Mouse (Mus musculus) cerebellum, adult 9-11 months (tissue): ENCODE data around the gene Gm26602.
A peak's percentile ranks its signal among the peaks of the same experiment; 100 is the strongest.

ENCODE experiments used
- DNase-seq: peaks from one replicate; pipeline ENCODE4 v3.0.0; 2022

The Gm26602 gene

DNA sequence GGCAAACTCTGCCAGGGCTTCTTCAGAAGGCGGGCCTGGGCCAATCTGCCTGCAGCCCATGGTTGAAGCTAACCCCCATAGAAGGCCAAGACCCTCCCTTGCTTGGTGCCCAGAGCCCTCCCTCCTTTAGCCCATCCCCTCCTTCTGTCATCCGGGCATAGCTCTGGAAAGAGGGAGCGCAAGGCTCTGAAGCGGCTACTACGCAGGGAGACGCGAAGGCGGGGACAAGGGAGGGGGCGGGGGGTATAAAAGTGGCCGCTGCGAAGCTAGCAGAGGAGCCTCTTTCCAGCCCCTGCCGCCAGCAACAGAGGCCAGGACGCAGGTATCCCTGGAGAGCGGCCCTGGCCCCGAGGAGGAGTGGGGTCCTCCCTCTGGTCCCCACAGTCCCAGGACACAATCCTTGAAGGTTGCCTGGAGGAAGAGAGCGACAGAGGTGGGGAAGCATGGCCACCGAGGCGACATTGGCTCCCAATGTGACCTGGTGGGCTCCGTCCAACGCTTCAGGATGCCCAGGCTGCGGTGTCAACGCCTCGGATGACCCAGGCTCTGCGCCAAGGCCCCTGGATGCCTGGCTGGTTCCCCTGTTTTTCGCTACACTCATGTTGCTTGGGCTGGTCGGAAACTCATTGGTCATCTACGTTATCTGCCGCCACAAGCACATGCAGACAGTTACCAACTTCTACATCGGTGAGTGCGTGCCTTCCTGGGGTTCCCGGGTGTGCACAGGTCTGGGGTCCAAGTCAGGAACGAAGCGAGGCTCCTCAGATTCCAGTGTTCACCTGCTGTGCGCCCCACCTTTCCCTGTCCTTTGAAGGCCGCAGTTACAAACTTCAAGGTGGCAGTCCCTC, 7.8 kb downstream of the Gm26602 start:
- DNase-seq: peak; percentile 73

DNA sequence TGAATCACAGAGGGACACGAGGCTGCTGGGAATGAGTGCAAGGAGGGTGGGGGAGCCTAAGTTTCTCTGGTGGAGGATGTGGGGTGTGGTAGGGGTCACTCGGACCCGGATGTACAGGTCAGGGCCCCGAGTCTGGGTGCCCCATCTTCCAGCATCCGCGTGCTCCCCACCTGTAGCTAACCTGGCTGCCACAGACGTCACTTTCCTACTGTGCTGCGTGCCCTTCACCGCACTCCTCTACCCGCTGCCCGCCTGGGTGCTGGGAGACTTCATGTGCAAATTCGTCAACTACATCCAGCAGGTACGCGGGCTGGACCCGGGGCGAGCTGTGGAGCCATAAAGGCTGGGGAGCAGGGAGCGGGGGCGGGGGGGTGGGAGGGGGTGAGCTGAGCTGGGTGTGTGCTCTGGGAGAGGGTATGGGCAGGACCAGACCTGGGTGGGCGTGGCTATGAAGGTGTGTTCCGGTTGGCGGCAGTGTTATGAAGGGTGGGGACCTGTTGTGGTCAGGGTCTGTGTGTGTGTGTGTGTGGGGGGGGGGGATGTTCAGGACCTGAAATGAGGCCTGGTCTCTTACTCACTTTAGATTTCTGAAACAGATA, 8.7 kb downstream of the Gm26602 start:
- peak; percentile 63 for DNase-seq

DNA sequence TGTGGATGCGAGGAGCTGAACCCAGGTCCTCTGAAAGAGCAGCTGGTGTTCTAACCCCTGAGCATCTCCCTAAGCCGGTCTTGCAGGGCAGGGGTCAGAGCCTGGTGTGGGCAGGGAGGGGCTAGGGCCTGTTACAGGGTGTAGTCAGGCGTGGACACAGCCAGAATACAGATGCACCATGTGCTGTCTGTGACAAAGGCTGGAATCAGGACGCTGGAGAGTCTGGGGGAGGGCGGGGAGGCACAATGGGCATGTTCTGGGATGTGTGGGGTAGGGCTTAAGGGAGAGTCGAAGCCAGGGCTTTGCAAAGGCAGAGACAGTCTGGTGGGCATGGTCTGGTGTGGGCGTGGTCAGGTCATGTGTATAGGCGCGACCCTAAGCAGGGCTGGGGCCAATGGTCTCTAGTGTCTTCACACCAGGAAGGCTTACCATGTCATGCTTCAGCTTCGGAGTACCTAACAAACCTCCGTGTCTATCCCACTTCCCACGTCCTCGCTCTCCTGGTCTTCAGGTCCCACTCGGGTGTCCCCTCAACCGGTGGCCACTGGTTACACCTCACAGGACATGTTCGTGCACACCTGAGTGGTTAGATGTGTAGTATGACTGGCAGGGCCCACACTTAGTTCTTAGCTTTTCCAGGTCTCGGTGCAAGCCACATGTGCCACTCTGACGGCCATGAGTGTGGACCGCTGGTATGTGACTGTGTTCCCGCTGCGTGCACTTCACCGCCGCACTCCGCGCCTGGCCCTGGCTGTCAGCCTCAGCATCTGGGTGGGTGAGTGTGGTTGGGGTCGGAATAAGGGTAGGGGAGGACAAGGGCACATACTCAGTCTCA, 9.6 kb downstream of the Gm26602 start:
- peak; percentile 63 for DNase-seq

DNA sequence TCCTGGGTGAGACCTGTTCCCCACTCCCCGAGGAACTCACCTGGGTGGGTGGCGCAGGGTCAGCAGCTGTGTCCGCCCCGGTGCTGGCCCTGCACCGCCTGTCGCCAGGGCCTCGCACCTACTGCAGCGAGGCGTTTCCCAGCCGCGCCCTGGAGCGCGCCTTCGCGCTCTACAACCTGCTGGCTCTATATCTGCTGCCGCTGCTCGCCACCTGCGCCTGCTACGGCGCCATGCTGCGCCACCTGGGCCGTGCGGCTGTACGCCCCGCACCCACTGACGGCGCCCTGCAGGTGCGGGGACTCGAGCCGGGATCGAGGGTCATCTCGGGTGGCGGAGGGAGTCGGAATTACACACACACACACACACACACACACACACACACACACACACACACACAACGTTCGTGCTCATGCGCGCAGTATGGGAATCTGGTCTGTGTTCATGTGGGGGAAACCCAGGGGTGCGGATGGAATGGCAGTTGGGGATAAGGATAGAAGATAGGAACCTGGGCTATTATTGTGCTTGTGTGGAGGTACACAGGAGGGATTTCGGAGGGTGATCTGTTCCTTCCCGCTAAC, 10.4 kb downstream of the Gm26602 start, which contains the start of gene R3hdm4:
Gene R3hdm4 (minus strand): TSS at position 251 of the 578 bp plus-strand sequence.
- peak; percentile 58 for DNase-seq

DNA sequence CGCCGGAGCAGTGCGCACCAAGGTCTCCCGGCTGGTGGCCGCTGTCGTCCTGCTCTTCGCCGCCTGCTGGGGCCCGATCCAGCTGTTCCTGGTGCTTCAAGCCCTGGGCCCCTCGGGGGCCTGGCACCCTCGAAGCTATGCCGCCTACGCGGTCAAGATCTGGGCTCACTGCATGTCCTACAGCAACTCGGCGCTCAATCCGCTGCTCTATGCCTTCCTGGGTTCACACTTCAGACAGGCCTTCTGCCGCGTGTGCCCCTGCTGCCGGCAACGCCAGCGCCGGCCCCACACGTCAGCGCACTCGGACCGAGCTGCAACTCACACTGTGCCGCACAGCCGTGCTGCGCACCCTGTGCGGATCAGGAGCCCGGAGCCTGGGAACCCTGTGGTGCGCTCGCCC, 10.9 kb downstream of the Gm26602 start:
- DNase-seq: peak; percentile 65

DNA sequence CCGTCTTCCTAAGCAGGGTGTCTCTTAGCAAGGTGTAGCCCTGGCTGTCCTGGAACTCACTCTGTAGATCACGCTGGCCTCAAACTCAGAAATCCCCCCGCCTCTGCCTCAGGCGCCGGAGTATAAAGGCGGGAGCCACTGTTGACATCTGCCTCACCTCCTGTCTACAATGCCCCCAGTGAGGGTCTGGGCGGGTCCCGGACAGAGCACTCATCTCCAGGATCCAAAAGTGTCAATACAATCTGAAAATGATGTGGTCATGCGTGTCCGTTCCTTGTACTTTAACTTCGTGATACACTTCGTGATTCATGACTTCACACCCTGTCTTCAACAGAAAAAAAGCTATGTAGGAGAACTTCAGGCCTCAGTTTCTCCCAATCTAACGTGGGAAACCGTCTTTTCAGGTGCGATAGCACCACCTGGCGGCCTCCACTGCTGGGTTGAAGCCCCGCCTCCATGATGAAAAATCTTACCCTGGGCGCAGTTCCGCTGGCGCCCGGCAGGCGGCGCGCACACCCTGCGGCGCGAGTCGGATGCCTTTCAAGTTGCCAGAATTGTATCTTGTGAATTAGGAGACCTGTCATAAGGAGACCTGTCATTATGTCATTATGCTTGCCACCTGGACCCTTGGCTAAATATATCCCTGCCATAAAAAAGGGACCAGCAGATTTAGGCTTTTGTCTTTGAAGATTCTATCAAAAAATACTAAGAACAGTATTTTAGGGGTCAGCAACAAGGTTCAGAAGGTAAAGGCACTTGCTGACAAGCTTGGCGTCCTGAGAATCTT, 14.5 kb downstream of the Gm26602 start:
- peak; percentile 92 for DNase-seq

DNA sequence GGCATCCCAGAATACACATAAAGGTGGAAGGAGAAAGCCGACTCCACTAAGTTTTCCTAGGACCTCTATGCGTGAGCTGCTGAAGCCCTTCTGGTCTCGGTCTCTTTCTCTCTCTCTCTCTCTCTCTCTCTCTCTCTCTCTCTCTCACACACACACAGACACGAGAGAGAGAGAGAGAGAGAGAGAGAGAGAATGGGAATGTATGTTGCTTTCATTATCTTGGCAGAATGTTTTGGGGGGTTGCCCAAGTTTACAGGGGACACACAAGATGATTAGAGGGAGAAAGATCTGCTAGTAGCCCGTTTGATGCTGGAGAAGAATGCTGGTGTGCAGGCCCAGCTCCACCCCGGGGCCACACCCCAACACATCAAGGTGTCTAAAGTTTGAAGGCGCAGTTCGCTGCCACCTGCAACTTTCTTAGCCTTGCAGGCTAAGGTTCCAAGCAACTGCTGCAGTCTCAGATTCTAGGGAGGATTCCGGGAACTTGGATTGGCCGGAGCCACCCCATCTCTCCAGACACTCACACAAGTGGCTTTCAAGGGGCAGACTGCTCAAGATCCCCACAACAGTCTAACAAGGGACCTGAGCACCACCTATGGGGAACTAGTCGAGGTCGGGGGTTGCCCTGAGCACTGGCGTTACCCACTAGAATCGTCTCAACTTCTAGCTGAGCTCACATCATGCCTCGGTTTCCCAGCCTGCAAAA, 15.3 kb downstream of the Gm26602 start:
- peak; percentile 65 for DNase-seq

DNA sequence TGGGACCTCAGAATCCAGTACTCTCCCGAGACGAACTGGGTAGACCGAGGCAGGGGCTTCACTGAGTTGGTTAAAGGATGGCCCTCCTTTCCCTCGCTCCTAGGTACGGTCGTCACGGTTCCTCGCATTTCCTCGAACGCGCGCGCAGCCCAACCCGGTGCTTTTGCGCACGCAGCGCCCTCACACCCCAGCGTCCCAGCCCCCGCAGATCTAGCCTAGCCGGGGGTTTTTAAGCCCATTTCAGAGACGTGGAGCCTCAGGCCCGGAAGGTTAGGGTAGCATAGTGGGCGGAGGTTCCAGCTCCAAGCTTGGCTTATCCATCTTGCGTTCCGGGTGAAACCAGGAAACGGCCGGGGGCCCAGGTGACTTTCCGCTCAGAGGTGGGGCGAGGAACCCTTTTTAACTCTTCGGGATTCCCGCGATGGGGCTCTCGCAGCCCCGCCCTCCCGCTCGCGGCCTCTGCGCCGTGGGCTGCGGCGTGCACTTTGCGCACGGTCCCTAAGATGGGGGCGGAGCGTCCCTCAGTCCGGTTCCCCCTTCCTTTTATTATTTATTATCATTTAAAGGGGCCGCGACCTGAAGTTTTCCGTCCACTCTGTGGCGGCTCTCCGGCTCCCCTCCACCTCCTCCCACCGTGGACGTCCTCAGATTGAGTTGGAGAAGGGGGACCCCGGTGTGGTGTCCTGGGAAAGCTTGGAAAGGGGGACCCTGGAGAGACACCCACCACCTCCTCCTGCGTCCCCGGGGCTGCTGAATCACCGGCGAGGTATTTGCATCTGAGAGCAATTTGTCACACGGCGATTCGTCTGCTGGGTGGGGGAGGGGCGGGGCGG, 16.1 kb downstream of the Gm26602 start, which contains the start of gene Arid3a:
Gene Arid3a (plus strand): TSS at position 553 of the 833 bp plus-strand sequence.
- DNase-seq: peak; percentile 89

DNA sequence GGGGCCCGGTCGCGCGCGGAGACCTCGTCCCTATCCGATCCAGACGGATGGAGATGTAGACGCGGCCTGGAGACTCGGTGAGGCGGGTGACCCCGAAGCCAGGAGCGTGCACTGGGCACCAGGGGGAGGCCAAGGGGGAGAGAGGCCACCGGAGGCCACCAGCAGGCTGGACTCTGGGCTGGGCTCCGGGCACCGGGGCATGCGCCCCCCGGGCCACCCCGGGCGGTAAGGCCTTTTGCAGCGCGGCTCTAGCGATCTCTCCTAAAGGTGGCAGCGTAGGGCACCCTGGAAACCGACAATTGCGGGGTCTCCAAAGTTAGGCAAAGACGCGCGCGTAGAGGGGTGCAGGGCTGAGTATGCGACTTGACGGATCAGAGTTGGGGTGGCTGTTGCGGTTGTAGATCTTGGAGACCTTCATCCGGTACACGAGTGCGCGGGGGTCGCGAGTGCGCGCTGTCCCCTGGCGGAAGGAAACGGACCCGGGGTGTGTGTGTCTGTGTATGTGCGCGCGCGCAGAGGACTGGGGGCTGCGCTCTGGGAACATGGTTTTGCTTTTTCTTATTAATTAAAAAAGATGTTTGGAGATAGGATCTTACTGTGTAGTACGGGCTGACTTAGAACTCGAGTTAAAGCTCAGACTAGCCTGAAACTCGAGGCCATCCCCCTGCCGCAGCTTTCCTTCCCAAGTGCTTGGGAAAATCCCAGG, 16.8 kb downstream of the Gm26602 start:
- peak; percentile 73 for DNase-seq

DNA sequence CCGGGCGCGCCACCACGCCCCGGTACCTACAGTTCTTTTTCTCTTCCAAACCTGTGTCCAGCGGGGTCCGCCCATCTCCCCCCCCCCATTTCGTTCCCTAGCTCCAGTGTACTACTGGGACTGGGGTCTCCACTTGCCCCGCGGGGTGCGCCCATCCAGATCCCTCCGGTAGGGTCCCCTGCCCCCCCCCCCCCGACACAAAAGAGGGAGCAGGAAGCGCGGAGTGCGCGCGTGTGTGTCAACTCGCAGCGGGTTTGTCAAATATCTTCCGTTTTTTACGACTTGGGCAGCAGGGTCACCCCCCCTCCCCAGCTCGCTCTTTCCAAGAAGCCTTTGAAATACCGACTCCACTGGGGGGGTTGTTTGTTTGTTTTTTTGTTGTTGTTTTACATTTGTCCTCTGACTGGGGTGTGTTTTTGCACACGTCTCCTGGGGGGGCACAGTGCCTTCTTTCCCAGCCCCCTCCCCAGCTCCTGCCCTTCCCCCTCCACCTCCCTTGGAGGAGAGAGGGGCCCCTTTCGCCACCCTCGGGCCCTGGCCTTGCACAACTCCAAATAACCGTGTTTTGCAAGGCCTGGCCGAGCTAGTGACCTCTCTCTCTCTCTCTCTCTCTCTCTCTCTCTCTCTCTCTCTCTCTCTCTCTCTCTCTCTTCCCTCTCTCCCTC, 17.5 kb downstream of the Gm26602 start:
- peak; percentile 58 for DNase-seq

DNA sequence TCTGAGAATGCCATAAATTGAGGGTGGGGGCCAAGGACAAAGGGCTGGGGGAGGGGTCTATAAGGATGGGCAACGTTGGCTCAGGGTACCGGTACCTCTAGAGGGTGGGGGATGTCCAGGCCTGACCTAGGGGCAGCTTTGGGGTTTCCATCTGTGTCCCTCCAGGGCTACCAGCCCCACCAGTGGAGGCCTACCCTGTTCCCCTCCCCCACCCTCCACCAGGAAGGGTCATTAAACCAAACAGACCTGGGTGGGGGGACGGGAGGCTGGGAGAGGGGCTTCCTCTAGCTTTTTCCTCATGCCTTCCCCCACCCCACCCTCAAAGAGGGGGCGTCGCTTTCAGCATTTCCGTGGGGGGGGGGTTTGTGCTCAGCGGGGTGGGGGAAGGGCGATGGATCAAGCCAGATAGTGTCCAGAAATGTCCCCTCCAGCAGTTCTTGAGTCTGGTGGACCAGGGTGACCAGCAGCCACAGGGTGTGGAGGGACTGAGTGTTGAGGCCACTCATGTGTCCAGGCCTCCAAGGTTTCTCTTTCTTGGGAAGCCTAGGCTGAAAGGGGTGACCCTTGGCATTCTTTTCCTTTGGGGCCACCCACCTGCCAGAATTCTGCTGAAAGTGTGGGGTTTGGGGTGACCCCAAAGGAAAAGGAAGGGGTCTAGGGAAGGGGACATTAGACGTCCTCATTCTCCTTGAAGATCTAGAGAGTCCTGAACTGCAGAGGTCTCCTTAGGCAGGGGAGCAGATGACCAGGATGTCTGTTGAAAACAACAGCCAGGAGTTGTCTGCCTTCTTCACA, 18.4 kb downstream of the Gm26602 start:
- peak; percentile 61 for DNase-seq

DNA sequence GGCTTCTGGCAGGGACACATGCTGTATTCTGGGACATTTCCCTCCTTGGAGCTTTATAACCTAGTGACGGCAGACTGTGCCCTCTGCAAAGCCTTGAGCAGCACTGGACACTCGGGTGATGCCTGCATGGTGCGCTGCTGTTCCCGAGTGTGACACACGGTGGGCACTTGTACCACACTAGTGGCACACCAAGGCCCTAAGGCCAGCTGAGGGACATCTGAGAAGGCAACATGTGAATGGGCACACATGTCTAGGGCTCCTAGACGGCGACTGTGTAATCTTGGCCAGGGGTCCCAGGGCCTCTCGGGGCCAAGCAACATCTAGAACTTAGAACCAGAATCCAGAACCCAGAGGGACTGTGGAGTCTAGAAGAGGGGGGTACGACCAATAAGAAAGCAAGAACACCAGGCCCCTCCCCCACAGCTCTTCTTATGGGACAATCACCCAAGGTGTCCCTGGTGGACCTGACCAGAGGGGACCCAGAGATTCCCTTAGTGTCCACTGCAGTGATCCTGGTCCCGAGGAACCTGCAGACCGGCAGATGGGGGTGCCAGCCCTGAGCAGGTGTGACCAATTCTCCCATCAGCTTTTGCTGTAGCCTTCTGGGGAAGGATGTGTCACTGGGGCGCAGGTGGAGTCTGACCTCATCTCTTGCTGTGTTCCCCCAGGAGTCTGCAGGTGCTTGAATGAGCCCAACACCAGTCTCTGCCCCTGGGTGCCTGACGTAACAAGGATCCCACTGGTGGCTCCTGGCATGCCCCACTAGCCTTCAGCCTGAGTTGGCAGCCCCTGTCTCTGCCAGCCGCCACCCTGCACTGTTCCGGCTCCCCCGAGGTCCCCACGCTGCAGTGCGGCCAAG, 19.5 kb downstream of the Gm26602 start:
- DNase-seq: peak; percentile 56

DNA sequence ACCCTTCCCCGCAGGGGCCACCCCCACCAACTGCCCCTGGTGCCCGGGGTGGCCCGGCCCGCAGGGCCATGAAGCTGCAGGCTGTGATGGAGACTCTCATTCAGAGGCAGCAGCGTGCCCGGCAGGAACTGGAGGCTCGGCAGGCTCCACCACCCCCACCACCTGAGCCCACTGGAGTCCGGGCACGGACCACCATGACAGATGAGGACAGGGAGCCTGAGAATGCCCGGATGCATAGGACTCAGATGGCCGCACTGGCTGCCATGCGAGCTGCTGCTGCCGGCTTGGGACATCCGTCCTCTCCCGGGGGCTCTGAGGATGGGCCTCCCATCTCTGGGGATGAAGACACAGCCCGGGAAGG, 20.1 kb downstream of the Gm26602 start:
- DNase-seq: no peak

DNA sequence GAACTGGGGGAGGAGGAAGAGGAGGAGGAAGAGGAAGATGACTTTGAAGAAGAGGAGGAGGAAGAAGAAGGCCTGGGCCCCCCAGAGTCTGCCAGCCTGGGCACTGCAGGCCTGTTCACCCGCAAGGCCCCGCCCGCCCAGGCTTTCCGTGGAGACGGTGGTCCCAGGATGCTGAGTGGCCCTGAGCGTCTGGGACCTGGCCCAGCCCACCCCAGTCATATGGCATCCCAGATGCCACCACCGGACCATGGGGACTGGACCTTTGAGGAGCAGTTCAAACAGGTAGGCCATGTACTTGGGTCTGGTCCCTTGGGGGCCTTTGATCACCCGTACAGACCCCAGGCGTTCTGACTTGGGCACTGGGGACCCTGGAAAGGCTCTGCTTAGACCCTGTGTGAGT, 21.1 kb downstream of the Gm26602 start:
- peak; percentile 51 for DNase-seq

DNA sequence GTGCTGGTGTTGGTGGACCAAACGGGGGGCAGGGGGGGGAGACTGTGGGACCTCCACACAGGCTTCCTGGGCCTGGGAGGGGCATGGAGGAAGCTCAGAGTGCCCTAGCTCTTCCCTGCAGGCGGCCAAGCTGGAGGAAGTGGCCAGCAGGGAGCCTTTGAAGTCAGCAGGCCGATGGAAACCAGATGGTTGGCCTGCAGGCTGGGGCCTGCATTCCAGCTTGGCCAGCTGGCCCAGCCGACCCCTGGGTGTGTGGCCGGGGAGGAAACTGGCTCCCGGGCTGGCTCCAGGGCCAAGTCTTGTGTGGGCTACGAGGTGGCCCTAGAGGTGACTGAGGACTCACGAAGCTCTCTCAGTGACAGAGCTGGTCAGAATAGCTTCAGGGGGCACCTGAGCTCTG, 22.1 kb downstream of the Gm26602 start:
- DNase-seq: peak; percentile 79

DNA sequence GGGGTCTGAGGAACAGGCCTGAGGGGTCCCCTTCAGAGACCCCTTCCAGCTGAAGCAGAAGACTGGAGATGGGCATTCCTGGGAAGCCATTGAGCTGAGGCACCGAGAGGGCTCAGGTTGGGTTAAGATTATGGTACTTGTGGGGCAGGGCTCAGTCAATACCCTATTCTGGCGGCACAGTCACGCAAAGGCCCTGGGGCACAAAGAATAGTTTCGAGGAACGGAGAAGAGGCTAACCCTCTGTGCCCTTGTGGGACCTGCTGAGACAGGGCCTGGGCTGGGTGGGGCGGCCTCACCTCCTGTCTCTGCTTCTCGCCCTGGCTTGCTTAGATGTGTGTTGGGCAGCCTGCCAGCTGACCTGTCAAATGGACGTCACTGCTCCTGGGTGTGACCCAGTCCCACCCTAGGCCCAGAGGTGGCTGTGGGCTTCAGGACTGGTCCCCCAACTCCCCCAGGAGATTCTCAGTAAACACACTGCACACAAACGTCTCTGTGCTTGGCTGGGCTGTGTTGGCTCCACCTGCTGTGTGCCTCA, 22.6 kb downstream of the Gm26602 start:
- peak; percentile 62 for DNase-seq

DNA sequence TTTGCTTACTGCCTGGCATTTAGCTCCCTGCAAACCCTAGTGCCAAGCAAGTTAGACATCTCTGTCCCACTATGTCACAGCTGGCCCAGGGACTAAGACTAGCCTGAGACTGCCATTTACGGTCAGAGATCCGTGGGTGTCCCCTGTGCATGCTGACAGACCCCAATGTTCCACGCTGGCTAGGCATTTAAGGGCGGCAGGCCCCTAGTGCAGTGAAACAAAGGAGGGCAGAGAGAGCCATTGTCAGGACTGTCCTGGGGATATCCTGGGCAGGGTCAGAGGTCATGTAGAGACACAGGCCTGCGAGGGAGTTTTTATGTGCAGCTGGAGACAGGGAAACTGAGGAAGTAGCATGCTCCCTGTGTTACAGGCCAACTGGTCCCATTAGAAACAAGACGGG, 23.2 kb downstream of the Gm26602 start:
- DNase-seq: peak; percentile 45
